Mouse (Mus musculus): ENCODE measurements at regions not wholly inside any gene's neighbourhood (a gene's known extent, or its start where the extent isn't known, plus 50 kb on each side); places are given as distances from the start of the nearest gene placed in this dataset.

- peak; percentile 11 to 40 for DNase-seq (ENCODE audit: low spot score in 2 of 2)
Measured at GRCm38 (mm10) chr2:33983112-33983748, 95.5 kb upstream of the Mvb12b start.

GRCm38 (mm10) chr2:33981936-33982335 is 94.2 kb upstream of the Mvb12b start:
- peak in 1 of 2 experiments; percentile 59 for DNase-seq (ENCODE audit: low spot score in 2 of 2)

GRCm38 (mm10) chr2:33981321-33981720 is 93.6 kb upstream of the Mvb12b start:
- peak in 1 of 2 experiments; percentile 56 for DNase-seq (ENCODE audit: low spot score in 2 of 2)

GRCm38 (mm10) chr2:33980884-33981283 is 93.1 kb upstream of the Mvb12b start:
- peak in 1 of 2 experiments; percentile 51 for DNase-seq (ENCODE audit: low spot score in 2 of 2)

- no peak for DNase-seq (ENCODE audit: low spot score in 2 of 2)
Measured at GRCm38 (mm10) chr2:33979276-33979675, 91.5 kb upstream of the Mvb12b start.

DNA sequence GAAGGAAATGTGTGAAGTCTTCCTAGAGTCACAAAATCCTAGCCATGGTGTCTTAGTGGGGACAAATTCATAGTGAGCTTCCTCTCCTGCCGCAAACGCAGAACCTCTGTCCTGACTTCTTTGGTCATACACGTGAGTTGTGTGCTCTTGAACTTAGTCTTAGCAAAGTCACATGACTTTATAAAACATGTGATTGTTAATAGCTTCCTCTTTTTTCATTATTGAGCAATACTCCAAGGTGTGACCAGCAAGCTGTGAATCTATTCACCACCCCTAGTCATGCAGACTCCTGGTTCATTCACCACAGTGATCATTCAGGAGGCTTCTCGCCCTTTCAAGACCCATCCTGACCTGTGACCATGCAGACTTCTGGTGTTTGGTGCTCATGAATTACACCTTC is 90.8 kb upstream of the Mvb12b start:
- DNase-seq (ENCODE audit: low spot score in 2 of 2), result no peak

DNA sequence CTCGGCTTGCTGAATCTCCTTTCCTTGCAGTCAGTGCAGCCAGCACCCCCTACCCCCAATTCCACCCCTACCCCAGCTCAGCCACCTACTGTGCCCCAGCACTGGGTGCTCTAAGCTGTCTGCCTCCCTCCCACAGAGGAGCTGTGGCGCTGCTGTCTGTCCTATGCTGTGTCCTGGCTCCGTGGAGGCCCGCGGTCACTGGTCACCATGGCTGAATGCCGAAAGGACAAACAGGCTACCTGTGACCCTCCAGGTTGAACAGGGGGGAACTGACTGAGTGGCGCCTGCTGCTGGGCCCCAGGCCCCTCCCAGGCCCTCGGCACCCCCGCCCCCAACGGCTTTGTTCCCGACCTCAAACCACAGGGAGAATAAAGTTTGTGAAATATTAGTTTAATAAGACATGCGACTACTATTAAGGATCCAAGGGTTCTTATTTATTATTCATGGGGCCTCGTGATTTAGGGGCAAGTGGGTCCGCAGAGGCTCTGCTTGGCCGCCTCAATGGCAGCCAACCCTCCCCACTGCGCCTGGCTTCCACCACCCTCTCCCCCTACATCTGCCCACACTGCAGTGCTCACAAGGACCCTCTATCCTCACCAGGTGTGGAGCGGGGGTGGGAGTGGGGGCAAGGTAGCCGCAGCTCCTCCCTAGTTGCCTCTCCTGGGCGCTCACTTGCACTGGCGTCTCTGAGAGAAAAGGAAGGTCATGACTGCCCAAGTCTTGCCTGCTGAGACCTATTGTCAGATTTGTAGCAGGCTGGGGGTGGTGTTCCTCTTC is 90.0 kb upstream of the Mvb12b start:
- peak in 1 of 2 experiments; percentile 55 for DNase-seq (ENCODE audit: low spot score in 2 of 2)

DNA sequence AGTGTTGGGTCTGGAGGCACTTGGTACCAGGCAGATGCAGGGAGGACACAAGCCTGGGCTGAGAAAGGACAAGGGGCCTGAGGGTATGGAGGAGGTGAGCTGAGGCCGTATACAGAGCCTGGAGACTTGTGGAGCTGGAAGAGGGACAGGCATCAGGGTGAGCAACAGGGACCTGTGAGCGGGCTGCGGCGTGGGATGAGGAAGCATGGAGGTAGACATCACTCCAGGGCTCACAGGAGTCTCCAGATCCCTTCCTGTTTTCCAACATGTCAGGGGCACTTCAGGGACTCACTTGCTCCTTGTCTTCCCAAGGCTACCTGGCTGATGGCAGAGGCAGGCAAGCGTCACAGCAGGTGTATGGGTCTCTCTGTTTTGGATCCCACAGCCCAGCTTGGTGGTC is 89.4 kb upstream of the Mvb12b start:
- peak; percentile 13 to 57 for DNase-seq (ENCODE audit: low spot score in 2 of 2)

GRCm38 (mm10) chr2:33976183-33976582 is 88.4 kb upstream of the Mvb12b start:
- peak; percentile 10 to 47 for DNase-seq (ENCODE audit: low spot score in 2 of 2)

- peak in 1 of 2 experiments; percentile 63 for DNase-seq (ENCODE audit: low spot score in 2 of 2)
Measured at GRCm38 (mm10) chr2:33975423-33976127, 87.8 kb upstream of the Mvb12b start.

DNA sequence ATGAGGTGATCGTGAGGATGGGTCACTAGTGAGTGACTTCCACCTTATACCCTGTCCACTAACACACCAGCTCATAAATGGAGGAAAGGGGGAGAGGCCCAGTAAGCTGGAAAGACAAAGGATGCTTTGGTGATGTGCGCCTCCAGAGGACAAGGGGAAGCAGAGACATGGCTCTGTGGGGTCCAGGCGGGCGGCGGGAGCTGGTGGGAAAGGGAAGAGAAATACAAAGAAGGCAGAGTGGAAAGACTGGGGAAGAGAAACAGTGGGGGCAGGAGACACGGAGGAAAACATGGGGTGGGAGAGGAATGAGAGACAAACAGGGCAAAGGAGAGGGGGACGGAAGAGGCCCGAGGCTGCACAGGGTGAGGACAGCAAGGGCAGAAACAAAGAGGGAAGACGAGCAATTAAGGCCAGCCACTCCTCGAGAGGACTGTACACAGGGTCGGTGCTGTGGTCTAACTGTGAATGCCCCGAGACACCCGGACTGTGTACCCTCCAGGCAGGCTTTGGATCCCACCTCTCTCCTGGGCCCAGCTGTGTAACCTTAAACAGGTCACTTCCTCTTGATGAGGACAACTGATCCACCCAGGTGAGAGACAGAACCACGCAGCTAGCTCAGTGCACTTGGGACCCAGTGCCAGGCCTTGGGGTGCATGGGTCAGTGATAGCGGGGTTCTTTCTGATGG is 87.1 kb upstream of the Mvb12b start:
- DNase-seq (ENCODE audit: low spot score in 2 of 2), result peak in 1 of 2 experiments; percentile 54

DNA sequence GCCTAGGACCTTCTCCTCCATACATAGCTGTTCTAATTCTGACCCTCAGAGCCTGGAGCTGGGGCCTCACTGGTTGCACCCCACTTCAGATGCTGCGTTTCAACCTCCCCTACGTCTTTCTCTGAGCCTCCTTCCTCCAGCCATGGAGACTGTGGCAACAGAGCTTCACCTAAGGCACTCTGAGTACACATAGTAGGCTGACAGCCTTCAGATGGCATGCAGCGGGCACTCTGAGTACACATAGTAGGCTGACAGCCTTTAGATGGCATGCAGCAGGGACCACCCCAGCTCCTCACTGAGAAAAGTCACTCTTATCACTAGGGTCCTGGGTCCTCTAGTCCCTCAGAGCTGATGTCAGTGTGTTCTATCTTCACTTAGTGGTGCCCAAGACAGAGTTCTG is 86.3 kb upstream of the Mvb12b start:
- DNase-seq (ENCODE audit: low spot score in 2 of 2), result no peak

DNA sequence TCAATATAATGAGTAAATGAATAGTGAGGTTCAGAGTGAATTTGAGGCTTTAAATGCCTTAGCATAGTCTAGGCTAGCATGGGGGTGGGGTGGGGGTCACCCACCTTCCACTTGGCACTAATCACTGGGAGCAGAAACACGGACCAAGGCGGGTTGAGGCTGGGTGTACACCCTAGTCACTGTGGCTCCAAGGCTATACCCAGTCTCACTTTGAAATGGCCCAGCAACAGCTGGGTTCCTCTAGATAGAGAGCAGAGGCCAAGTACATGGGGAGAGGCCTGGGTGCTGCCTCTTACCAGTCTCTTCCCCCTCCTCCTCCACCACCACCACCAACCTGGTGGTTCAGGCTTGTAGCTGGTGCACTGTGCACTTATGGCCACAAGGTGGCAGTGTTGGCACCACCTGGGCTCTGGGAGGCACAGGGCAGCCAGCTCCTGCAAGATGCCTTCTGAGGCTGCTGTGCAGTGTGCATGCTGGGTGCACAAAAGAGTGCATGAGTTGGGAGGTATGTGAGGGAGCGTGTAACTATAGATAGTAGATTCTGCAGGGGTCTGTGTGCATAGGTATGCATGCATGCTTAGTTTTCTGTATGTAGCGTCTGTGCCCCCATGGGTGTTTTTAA is 85.6 kb upstream of the Mvb12b start:
- peak; percentile 70 to 77 for DNase-seq (ENCODE audit: low spot score in 2 of 2)

GRCm38 (mm10) chr2:33966984-33967421 is 79.3 kb upstream of the Mvb12b start:
- no peak for DNase-seq (ENCODE audit: low spot score in 2 of 2)

DNA sequence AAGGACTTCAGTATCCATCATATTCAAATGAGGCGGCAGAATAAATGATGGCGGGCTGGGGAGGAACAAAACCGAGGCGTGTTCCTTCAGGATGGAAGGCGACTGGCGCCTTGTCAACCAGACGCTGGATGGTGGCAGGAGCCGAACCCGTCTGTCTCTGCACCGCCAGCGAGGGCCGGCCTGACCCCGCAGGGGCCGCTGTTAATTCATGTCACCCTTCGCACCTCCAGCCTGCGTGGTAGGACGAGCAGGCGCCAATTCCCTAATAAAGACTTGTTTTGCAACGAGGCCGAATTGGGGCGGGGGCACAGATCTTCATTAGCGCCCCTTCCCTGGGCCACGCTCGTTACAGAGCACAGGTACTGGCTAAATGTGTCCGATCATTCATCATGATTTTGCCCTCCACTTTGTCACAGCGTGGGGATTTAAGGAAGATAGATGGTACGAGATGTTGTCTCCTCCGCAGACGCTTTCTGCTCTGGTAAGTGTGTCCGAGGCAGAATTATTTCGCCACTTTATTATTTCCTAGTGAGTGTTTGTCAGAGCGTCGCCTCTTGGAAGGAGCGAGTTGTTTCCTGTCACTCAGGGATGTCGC is 78.7 kb upstream of the Mvb12b start:
- DNase-seq (ENCODE audit: low spot score in 2 of 2), result no peak

DNA sequence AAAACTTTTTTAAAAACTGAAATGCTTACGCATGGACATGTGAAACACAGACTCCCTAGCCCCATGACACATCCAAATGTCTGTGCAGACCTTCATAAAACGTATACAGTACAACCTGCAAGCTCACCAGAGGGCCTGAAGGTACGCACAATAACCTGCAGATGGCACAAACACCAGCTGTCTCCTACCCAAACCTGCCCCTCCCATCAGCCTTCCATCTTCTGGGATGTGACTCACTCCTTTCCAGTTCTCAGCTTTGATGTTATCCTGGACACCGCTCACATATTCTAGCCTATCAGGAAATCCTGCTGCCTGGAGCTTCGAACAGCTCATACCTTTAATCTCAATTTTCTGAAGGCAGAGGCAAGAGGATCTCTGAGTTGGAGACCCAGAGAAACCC is 76.3 kb upstream of the Mvb12b start:
- DNase-seq (ENCODE audit: low spot score in 2 of 2), result no peak

DNA sequence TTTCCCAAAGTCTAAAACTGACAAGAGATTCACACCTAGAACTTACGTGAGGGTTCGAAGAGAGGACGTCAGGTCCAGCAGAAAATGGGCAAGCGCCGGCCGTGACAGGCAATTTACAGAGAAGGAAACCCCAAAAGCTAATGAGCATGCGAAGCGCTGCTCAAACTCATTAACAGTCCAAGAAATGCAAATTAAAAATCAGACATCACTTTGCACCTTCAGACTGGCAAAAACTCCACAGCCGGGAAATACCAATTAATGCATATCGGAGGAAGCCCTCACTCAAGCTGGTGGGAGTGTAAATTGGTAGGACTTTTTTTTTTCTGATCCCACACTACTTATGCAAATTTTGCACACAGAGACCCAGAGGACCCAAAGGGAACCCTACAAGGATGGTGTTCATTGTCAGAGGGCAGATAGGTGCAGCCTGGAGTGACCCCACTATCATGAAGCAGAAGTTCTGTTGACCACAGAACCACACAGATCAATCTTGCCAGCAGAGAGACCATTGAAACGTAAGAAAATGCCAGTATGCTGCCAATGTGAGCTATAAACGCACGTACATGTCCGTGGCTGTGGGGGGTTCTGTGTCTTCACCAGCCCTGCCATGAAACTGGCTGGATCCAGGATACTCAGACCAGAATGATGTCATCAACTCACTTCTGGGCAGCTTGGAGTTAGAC is 74.8 kb upstream of the Mvb12b start:
- DNase-seq (ENCODE audit: low spot score in 2 of 2), result no peak

DNA sequence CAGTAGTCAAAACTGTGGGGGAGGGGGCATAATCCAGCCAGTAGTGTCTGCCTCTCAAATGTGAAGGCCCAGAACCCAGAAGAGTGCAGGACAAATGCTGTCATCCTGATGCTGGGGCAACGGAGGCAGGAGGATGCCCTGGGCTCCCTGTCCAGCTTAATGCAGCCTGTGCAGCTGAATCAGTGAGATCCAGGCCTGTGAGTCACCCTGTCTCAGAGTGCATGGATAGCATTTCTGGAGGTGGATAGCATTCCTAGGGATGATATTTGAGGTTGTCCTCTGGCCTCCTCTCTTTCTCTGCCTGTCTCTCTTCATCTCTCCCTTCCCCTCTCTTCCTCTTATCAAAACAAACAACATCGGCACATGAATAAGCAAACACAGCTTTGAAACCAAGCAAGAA is 73.8 kb upstream of the Mvb12b start:
- no peak for DNase-seq (ENCODE audit: low spot score in 2 of 2)

DNA sequence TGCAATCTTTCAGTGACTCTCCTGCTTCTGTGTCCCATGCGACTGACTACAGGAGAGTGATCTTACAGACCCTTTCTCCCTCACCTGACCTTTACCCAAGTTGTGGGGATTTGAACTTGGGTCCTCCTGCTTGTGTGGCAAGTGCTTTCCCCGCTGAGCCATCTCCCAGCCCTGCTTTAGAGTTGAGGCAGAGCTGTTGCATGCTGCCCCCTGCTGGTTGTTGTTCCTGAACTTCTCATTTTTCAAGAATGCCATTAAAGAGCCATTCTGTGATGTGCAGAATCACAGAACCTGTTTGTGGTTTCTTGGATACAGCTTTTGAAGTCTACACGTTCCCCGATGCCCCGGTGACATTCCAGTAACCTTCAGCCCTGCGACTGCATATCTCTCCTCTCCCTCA is 70.0 kb upstream of the Mvb12b start:
- no peak for DNase-seq (ENCODE audit: low spot score in 2 of 2)

DNA sequence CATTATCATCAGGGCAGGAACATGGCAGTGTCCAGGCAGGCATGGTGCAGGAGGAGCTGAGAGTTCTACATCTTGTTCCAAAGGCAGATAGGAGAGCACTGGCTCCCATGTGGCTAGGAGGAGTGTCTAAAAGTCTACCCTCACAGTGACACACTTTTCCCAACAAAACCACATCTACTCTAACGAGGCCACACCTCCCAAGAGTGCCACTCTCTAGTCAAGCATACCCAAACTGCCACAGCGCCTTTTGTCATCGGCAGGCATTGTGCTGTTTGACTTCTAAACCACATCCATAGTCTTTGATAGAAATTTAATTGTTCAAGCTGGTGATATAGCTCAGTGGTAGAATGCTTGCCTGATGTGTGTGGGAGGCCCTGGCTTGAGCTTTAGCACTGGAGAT is 56.6 kb upstream of the Mvb12b start:
- no peak for DNase-seq (ENCODE audit: low spot score in 2 of 2)

DNA sequence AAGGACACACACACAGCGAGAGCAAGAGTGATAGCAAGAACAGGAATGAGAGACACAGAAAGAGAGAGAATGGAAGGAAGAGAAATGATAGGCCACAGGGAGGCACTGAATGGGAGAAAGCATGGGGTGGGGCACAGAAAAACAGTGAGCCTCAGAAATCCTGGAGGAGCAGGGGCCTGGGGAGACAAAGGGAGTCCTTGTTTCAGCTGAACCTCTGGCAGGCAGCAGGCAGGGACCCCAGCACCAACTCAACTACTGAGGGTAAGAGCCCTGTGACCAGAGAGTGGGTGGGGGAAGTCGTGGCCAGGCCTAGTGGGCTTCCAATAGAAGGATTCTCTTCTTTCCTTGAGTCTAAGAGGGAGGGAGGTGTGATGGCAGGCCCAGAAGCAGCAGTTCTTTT is 54.3 kb upstream of the Mvb12b start:
- no peak for DNase-seq (ENCODE audit: low spot score in 2 of 2)

Data from urinary bladder, postnatal 4 days (tissue).